Mouse (Mus musculus) liver, adult 2 months (tissue): ENCODE data around the gene Olfr92. TPM values are rescaled to one million over a fixed set of nuclear protein-coding genes. Genes with fewer than 3 reads are reported as not detected.

Experiments
- DNase-seq: peaks from one replicate; pipeline ENCODE4 v3.0.0-alpha.2; 2011; ENCODE audit warnings: low read depth, low spot score; ENCODE audit errors: extremely low read depth
- H3K27ac ChIP-seq: fragments of 200-500 bp; replicated peaks from 2 replicates; pipeline ENCODE4 v1.5.1; 2012; ENCODE audit warnings: low read depth, mild to moderate bottlenecking, control low read depth, inconsistent platforms, low read length; ENCODE audit not compliant: insufficient read depth
- H3K27me3 ChIP-seq: fragments of 200-500 bp; 2 replicates; pipeline ENCODE4 v1.6.1; 2012; ENCODE audit warnings: mild to moderate bottlenecking, moderate library complexity, low read length, inconsistent platforms; ENCODE audit not compliant: control insufficient read depth, insufficient read depth
- H3K36me3 ChIP-seq: fragments of 200-500 bp; 2 replicates; pipeline ENCODE4 v1.6.1; 2012; ENCODE audit warnings: low read length, inconsistent platforms; ENCODE audit not compliant: control insufficient read depth, insufficient read depth
- H3K4me1 ChIP-seq: fragments of 200-500 bp; 2 replicates; pipeline ENCODE4 v1.6.1; 2011; ENCODE audit warnings: low read length; ENCODE audit not compliant: control insufficient read depth, insufficient read depth
- H3K4me3 ChIP-seq: fragments of 200-500 bp; 2 replicates; pipeline ENCODE4 v1.5.1; 2011; ENCODE audit warnings: low read depth, mild to moderate bottlenecking, control low read depth, low read length, moderate library complexity; ENCODE audit not compliant: insufficient read depth
- H3K79me2 ChIP-seq: fragments of 200-500 bp; 2 replicates; pipeline ENCODE4 v1.6.1; 2012; ENCODE audit warnings: inconsistent platforms, mild to moderate bottlenecking, low read length, moderate library complexity; ENCODE audit not compliant: control insufficient read depth, insufficient read depth
- H3K9ac ChIP-seq: fragments of 200-500 bp; 2 replicates; pipeline ENCODE4 v1.6.1; 2012; ENCODE audit warnings: low read depth, mild to moderate bottlenecking, control low read depth, inconsistent platforms, low read length
- CTCF ChIP-seq: fragments of 200-500 bp; IDR thresholded peaks from 2 replicates; pipeline ENCODE4 v1.5.1; 2011; ENCODE audit warnings: low read depth, low read length, control low read depth
- POLR2A ChIP-seq: fragments of 200-500 bp; IDR thresholded peaks from 2 replicates; pipeline ENCODE4 v1.6.1; 2011; ENCODE audit warnings: low read length, control low read depth; ENCODE audit not compliant: insufficient read depth; ENCODE audit errors: extremely low read depth
- WGBS: fragments of 180-500 bp; shearing (Covaris S2); methylation state at CpG from one replicate; pipeline ENCODE4 v1.1.7; 2018; 5-methylcytosine and 5-hydroxymethylcytosine counted together
- polyA plus RNA-seq: library from polyadenylated mRNA; depleted of rRNA; stranded (reverse); fragments of >200 nt; gene quantifications from 2 replicates; pipeline ENCODE4 v1.2.3, GENCODE M21; 2012
- total RNA-seq: library from RNA; depleted of rRNA; stranded (reverse); fragments of >200 nt; gene quantifications from 2 replicates; pipeline ENCODE4 v1.2.3, GENCODE M21; 2014

Olfr92 gene
- total and polyA plus RNA-seq, 2 experiments = not detected

DNA sequence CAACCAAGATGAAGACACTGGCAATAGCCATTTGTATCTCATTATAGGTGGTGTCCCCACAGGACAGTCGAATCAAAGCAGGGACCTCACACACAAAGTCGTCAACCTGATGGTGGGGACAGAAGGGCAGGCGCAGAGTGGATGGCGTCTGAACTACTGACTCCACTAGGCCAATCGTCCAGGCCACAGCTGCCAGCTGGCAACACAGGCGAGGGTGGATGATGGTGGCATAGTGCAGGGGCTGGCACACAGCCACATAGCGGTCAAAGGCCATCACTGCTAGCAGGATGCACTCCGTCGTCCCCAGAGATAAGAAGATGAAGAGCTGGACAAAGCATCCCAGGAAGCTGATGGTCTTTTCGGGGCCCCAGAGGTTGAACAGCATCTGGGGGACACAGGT is 34.3 kb downstream of the Olfr92 start:
- DNase-seq = peak; percentile 68
- no peak overlapping the region for H3K9ac ChIP-seq
- H3K4me1 ChIP-seq = no peaks in the 10 kb centered on the region
- no peak overlapping the region for H3K27ac ChIP-seq
- H3K27me3 ChIP-seq = no peaks in the 10 kb centered on the region
- H3K79me2 ChIP-seq = no peaks in the 10 kb centered on the region
- TF ChIP-seq POLR2A = no peak
- TF ChIP-seq CTCF = no peak
- 23% methylated on average over 10 of the region's 10 CpGs for WGBS
- H3K36me3 ChIP-seq = no peaks in the 10 kb centered on the region
- no peak overlapping the region for H3K4me3 ChIP-seq

- Histone ChIP-seq H3K79me2 (no peaks in the 10 kb centered on the region), H3K36me3 (no peaks in the 10 kb centered on the region), H3K4me3 (no peak overlapping the region), H3K27me3 (no peaks in the 10 kb centered on the region), H3K27ac (no peak overlapping the region), H3K4me1 (no peaks in the 10 kb centered on the region), H3K9ac (no peak overlapping the region)
- TF ChIP-seq POLR2A (no peak), CTCF (no peak)
- DNase-seq = no peak
- 72% methylated on average over 5 of the region's 5 CpGs for WGBS
Observed at GRCm38 (mm10) chr17:37084632-37085031, 35.3 kb downstream of the Olfr92 start.

GRCm38 (mm10) chr17:37083327-37083726 is 36.6 kb downstream of the Olfr92 start:
- no peaks in the 10 kb centered on the region for H3K27me3 ChIP-seq
- TF ChIP-seq CTCF (peak; percentile 70), POLR2A (no peak)
- no peaks in the 10 kb centered on the region for H3K4me1 ChIP-seq
- peak; percentile 59 for DNase-seq
- H3K27ac ChIP-seq = no peak overlapping the region
- no peaks in the 10 kb centered on the region for H3K79me2 ChIP-seq
- 5% methylated on average over 8 of the region's 8 CpGs for WGBS
- no peak overlapping the region for H3K4me3 ChIP-seq
- H3K9ac ChIP-seq = no peak overlapping the region
- H3K36me3 ChIP-seq = no peaks in the 10 kb centered on the region

GRCm38 (mm10) chr17:37081659-37082058 is 38.2 kb downstream of the Olfr92 start:
- H3K4me1 ChIP-seq = no peaks in the 10 kb centered on the region
- no peak overlapping the region for H3K9ac ChIP-seq
- 88% methylated on average over 4 of the region's 4 CpGs for WGBS
- H3K36me3 ChIP-seq = no peaks in the 10 kb centered on the region
- no peak overlapping the region for H3K4me3 ChIP-seq
- H3K27me3 ChIP-seq = no peaks in the 10 kb centered on the region
- H3K79me2 ChIP-seq = no peaks in the 10 kb centered on the region
- no peak for DNase-seq
- H3K27ac ChIP-seq = no peak overlapping the region
- TF ChIP-seq CTCF (no peak), POLR2A (no peak)

- H3K27me3 ChIP-seq = no peaks in the 10 kb centered on the region
- H3K79me2 ChIP-seq = no peaks in the 10 kb centered on the region
- WGBS = 15% methylated on average over 5 of the region's 5 CpGs
- H3K4me1 ChIP-seq = no peaks in the 10 kb centered on the region
- peak; percentile 4 for DNase-seq
- no peak for TF ChIP-seq CTCF
- TF ChIP-seq POLR2A = no peak
- no peak overlapping the region for H3K9ac ChIP-seq
- no peak overlapping the region for H3K27ac ChIP-seq
- H3K4me3 ChIP-seq = no peak overlapping the region
- no peaks in the 10 kb centered on the region for H3K36me3 ChIP-seq
Observed at GRCm38 (mm10) chr17:37080119-37080518, 39.8 kb downstream of the Olfr92 start.

- Histone ChIP-seq H3K9ac (no peak overlapping the region), H3K36me3 (no peaks in the 10 kb centered on the region), H3K4me3 (no peak overlapping the region), H3K27me3 (no peaks in the 10 kb centered on the region), H3K4me1 (no peaks in the 10 kb centered on the region), H3K79me2 (no peaks in the 10 kb centered on the region), H3K27ac (no peak overlapping the region)
- WGBS = 71% methylated on average over 2 of the region's 2 CpGs
- DNase-seq = no peak
- TF ChIP-seq POLR2A = no peak
- TF ChIP-seq CTCF = no peak
Observed at GRCm38 (mm10) chr17:37078990-37079389, 40.9 kb downstream of the Olfr92 start.
